Mouse (Mus musculus) ovary, postnatal 14 days (tissue): ENCODE measurements around the gene Ifrd2.

Experiments used
- DNase-seq: peaks from one replicate; pipeline ENCODE4 v3.0.0; 2022; ENCODE audit warnings: low spot score

The Ifrd2 gene

GRCm38 (mm10) chr9:107586974-107587832 lies at the start of gene Ifrd2:
Gene Ifrd2 (plus strand): TSS chr9:107587642.
- peak; percentile 86 for DNase-seq

GRCm38 (mm10) chr9:107538231-107538630 lies 49.2 kb upstream of the Ifrd2 start:
- DNase-seq = no peak

GRCm38 (mm10) chr9:107538711-107539110 lies 48.7 kb upstream of the Ifrd2 start:
- DNase-seq = no peak

GRCm38 (mm10) chr9:107539940-107540339 lies 47.5 kb upstream of the Ifrd2 start:
- no peak for DNase-seq

GRCm38 (mm10) chr9:107540420-107540819 lies 47.0 kb upstream of the Ifrd2 start:
- no peak for DNase-seq

GRCm38 (mm10) chr9:107541005-107541404 lies 46.4 kb upstream of the Ifrd2 start:
- no peak for DNase-seq

GRCm38 (mm10) chr9:107541474-107542351 lies 45.7 kb upstream of the Ifrd2 start, which contains the start of the genes Cyb561d2 and Nprl2:
Gene Cyb561d2 (minus strand): TSS chr9:107542193.
Gene Nprl2 (plus strand): TSS chr9:107542226.
- DNase-seq = peak; percentile 86

- no peak for DNase-seq
Measured at GRCm38 (mm10) chr9:107542352-107542686, 45.1 kb upstream of the Ifrd2 start.

- DNase-seq = no peak
Measured at GRCm38 (mm10) chr9:107542721-107543120, 44.7 kb upstream of the Ifrd2 start.

GRCm38 (mm10) chr9:107543299-107543698 lies 44.1 kb upstream of the Ifrd2 start:
- DNase-seq = no peak

GRCm38 (mm10) chr9:107544196-107544700 lies 43.2 kb upstream of the Ifrd2 start:
- DNase-seq = no peak

- no peak for DNase-seq
Measured at GRCm38 (mm10) chr9:107544729-107545128, 42.7 kb upstream of the Ifrd2 start.

GRCm38 (mm10) chr9:107545199-107545598 lies 42.2 kb upstream of the Ifrd2 start:
- no peak for DNase-seq

GRCm38 (mm10) chr9:107545602-107546001 lies 41.8 kb upstream of the Ifrd2 start:
- peak; percentile 76 for DNase-seq

- peak; percentile 85 for DNase-seq
Measured at GRCm38 (mm10) chr9:107547026-107547425, 40.4 kb upstream of the Ifrd2 start, which contains the start of gene Zmynd10. Gene Zmynd10 (plus strand): TSS chr9:107547298.

GRCm38 (mm10) chr9:107547957-107548356 lies 39.5 kb upstream of the Ifrd2 start:
- DNase-seq = no peak

GRCm38 (mm10) chr9:107548820-107549219 lies 38.6 kb upstream of the Ifrd2 start:
- DNase-seq = no peak

- no peak for DNase-seq
Measured at GRCm38 (mm10) chr9:107549297-107550074, 38.0 kb upstream of the Ifrd2 start.

- no peak for DNase-seq
Measured at GRCm38 (mm10) chr9:107550491-107551116, 36.8 kb upstream of the Ifrd2 start.

- DNase-seq = peak; percentile 52
Measured at GRCm38 (mm10) chr9:107551117-107551889, 36.1 kb upstream of the Ifrd2 start, which contains the start of gene Rassf1. Gene Rassf1 (plus strand): TSS chr9:107551555.
